In genomic region chr2:64965227-64965864, GRCm38 (mm10) we compare ENCODE assay signal across 9 mouse cellular contexts. TPM values are rescaled to one million over a fixed set of nuclear protein-coding genes. Genes with fewer than 3 reads are reported as not detected.
DNase-seq lines count a peak whose midpoint lies in the region; ATAC-seq and TF ChIP-seq lines count a peak whose summit lies in the region.
"Had no signal": no experiment of that assay in that cellular context is flagged by ENCODE, and none has a peak within 500 bp of the region (broad histone marks: within the 10 kb centered on the region; RNA-seq: fewer than 3 reads in every experiment).

No protein-coding gene starts in this region.

- H3K27me3 ChIP-seq in forebrain, postnatal 0 days (ENCODE audit: insufficient read depth, low read length) = no peaks in the 10 kb centered on the region
- H3K27me3 ChIP-seq in kidney, postnatal 0 days (ENCODE audit: insufficient read depth, low read length) = no peaks in the 10 kb centered on the region
- H3K27me3 ChIP-seq: embryonic facial prominence, embryonic 12.5 days had no signal

- TF ChIP-seq CTCF in forebrain, postnatal 0 days (IDR thresholded peaks at IDR 0.05; ENCODE audit: low read depth) = peak; percentile 81
- TF ChIP-seq CTCF in kidney, postnatal 0 days (IDR thresholded peaks at IDR 0.05; ENCODE audit: low read depth) = peak; percentile 80

- no peak overlapping the region for H3K27ac ChIP-seq in forebrain, postnatal 0 days (ENCODE audit: low read depth, low read length)
- no peak overlapping the region for H3K27ac ChIP-seq in kidney, postnatal 0 days
- H3K27ac ChIP-seq: embryonic facial prominence, embryonic 12.5 days had no signal

- 0 out of 2 replicates have a peak, but pooled peaks cover 3% of the 10 kb centered on the region for H3K4me1 ChIP-seq in forebrain, postnatal 0 days (ENCODE audit: insufficient read depth)
- H3K4me1 ChIP-seq in kidney, postnatal 0 days (replicated peaks; ENCODE audit: insufficient read depth, low read length) = no peaks in the 10 kb centered on the region

- peak; percentile 90 for ATAC-seq in forebrain, postnatal 0 days
- peak; percentile 67; the same call in 1 of the 2 replicates for ATAC-seq in kidney, postnatal 0 days (replicated peaks; ENCODE audit: low FRiP score, low read depth)
- ATAC-seq in megakaryocyte progenitor cell, adult 5-6 weeks (replicated peaks; ENCODE audit: poor library complexity) = peak; percentile 92

- peak; percentile 27 for DNase-seq in adrenal gland, adult 2 months
- no peak for DNase-seq in adrenal gland, postnatal 4 days (ENCODE audit: low spot score in 2 of 2)
- peak; percentile 31 for DNase-seq in right cerebral cortex, adult 18-20 months
- DNase-seq in right cerebral cortex, postnatal 36 days (ENCODE audit: low spot score in 2 of 2) = no peak
- DNase-seq in forebrain, postnatal 0 days = peak; percentile 80
- peak; percentile 74 for DNase-seq in kidney, postnatal 0 days (ENCODE audit: low spot score)
- peak; percentile 10 for DNase-seq in thymus, postnatal 4 days

- WGBS in forebrain, postnatal 0 days = 27% methylated on average over 5 of the region's 5 CpGs
- 29% methylated on average over 5 of the region's 5 CpGs for WGBS in kidney, postnatal 0 days

- no peaks in the 10 kb centered on the region for H3K9me3 ChIP-seq in forebrain, postnatal 0 days (ENCODE audit: low read length)
- no peaks in the 10 kb centered on the region for H3K9me3 ChIP-seq in kidney, postnatal 0 days (replicated peaks; ENCODE audit: low read length)
- H3K9me3 ChIP-seq: embryonic facial prominence, embryonic 12.5 days had no signal

- H3K9ac ChIP-seq in forebrain, postnatal 0 days = no peak overlapping the region
- no peak overlapping the region for H3K9ac ChIP-seq in kidney, postnatal 0 days (ENCODE audit: low read depth, low read length)
- H3K9ac ChIP-seq: embryonic facial prominence, embryonic 12.5 days had no signal

- no peak overlapping the region; the same call in 1 of the 2 replicates for H3K4me2 ChIP-seq in forebrain, postnatal 0 days (ENCODE audit: low read depth)
- H3K4me2 ChIP-seq in kidney, postnatal 0 days (ENCODE audit: low read length) = no peak overlapping the region
- H3K4me2 ChIP-seq: embryonic facial prominence, embryonic 12.5 days had no signal

- no peak overlapping the region for H3K4me3 ChIP-seq in forebrain, postnatal 0 days (ENCODE audit: low read depth, low read length)
- H3K4me3 ChIP-seq in kidney, postnatal 0 days (replicated peaks; ENCODE audit: low read depth, low read length) = no peak overlapping the region
- H3K4me3 ChIP-seq: embryonic facial prominence, embryonic 12.5 days had no signal

- H3K36me3 ChIP-seq in forebrain, postnatal 0 days (ENCODE audit: insufficient read depth) = no peaks in the 10 kb centered on the region
- H3K36me3 ChIP-seq in kidney, postnatal 0 days (ENCODE audit: insufficient read depth, low read length) = no peaks in the 10 kb centered on the region
- H3K36me3 ChIP-seq: embryonic facial prominence, embryonic 12.5 days had no signal

RNA-seq across cellular contexts. Expression of gene Grb14, which starts 59.4 kb away (rescaled TPM):
- total RNA-seq in adrenal gland, adult 2 months (2021) = 10 to 100 TPM; 20.1 to 50.6 TPM
- 7.8 and 9.2 TPM in 2 replicates for polyA plus RNA-seq in adrenal gland, adult 2 months (2012; rRNA removed)
- total RNA-seq in adrenal gland, postnatal 4 days (2021) = 10 to 100 TPM; 26.5 to 27.2 TPM
- total RNA-seq in forebrain, postnatal 0 days (2014; rRNA removed) = 19.9 and 23.4 TPM in 2 replicates
- polyA plus RNA-seq in forebrain, postnatal 0 days (2015; fragmentation: Nextera tagmentation; extraction: Ambion mirVana) = 29.9 and 40.3 TPM in 2 replicates
- polyA plus RNA-seq in kidney, postnatal 0 days (2015; fragmentation: Nextera tagmentation; extraction: Ambion mirVana) = 33.3 and 34.0 TPM in 2 replicates
- 4.8 and 6.0 TPM in 2 replicates for total RNA-seq in megakaryocyte progenitor cell, adult 5-6 weeks (2015)
- 1.4 and 4.1 TPM in 2 replicates for total RNA-seq in megakaryocyte progenitor cell, adult 5-6 weeks (2017)

Comparison
In these comparisons a context has a peak if more than half of its experiments do, and no peak if none do; other contexts are left out.
1. DNase-seq: peak in adrenal gland, adult 2 months (single experiment), right cerebral cortex, adult 18-20 months (single experiment), forebrain, postnatal 0 days (single experiment), kidney, postnatal 0 days (single experiment) and thymus, postnatal 4 days (single experiment); none in adrenal gland, postnatal 4 days (0 of 2) and right cerebral cortex, postnatal 36 days (0 of 2).
2. Peak in every context shown above with its lines, with median percentiles within 50 percentile points of each other: ATAC-seq.